ENCODE assay signal across 13 mouse cellular contexts in the genomic region with DNA sequence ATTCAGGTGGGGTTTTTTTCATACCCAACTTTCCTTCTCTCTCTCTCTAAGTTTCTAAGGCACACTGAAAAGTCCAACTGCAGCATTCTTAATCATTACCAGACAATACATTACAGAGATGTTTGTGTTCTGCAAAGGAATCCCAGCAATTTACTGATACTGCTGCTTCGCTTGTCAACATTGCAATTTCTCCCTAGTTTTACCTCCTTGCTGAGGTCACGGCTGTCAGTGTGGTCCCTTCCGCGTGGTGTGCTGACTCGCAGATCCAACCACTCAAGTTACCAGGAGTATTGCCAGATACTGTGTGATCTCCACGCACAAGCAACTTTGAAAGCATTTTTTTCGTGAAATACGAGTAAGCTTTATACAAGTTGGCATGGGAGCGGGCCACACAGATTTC.
DNase-seq lines count a peak whose midpoint lies in the region; ATAC-seq and TF ChIP-seq lines count a peak whose summit lies in the region.
"Had no signal": no experiment of that assay in that cellular context is flagged by ENCODE, and none has a peak within 500 bp of the region (broad histone marks: within the 10 kb centered on the region; RNA-seq: fewer than 3 reads in every experiment).

No protein-coding gene starts in this region.

- ATAC-seq in lung, embryonic 14.5 days (ENCODE audit: insufficient read depth): no peak
- no peak for ATAC-seq in embryonic facial prominence, embryonic 11.5 days (replicated peaks; ENCODE audit: insufficient number of reproducible peaks, low FRiP score, low TSS enrichment, low read depth)
- ATAC-seq in kidney, embryonic 16.5 days (ENCODE audit: low FRiP score, low TSS enrichment): peak; percentile 39; the same call in 1 of the 2 replicates
- ATAC-seq in midbrain, embryonic 14.5 days (ENCODE audit: low FRiP score, low TSS enrichment): no peak
- ATAC-seq in midbrain, postnatal 0 days (ENCODE audit: low FRiP score): no peak
- ATAC-seq in intestine, embryonic 15.5 days: no peak
- ATAC-seq: lung, postnatal 0 days had no signal

- no peaks in the 10 kb centered on the region for H3K36me3 ChIP-seq in lung, embryonic 14.5 days (ENCODE audit: insufficient read depth)
- no peaks in the 10 kb centered on the region for H3K36me3 ChIP-seq in embryonic facial prominence, embryonic 11.5 days (replicated peaks; ENCODE audit: control insufficient read depth, insufficient read depth, low read depth, low read length)
- H3K36me3 ChIP-seq in kidney, embryonic 16.5 days (ENCODE audit: insufficient read depth, low read length): no peaks in the 10 kb centered on the region
- H3K36me3 ChIP-seq in midbrain, embryonic 14.5 days (ENCODE audit: control insufficient read depth, insufficient read depth, low read length): no peaks in the 10 kb centered on the region
- no peaks in the 10 kb centered on the region for H3K36me3 ChIP-seq in midbrain, postnatal 0 days (ENCODE audit: insufficient read depth, low read length)
- no peaks in the 10 kb centered on the region for H3K36me3 ChIP-seq in intestine, embryonic 15.5 days

- WGBS in lung, embryonic 14.5 days: 33% methylated on average over 9 of the region's 9 CpGs
- whole genome bisulfite sequencing in embryonic facial prominence, embryonic 11.5 days: 34% methylated on average over 9 of the region's 9 CpGs
- WGBS in kidney, embryonic 16.5 days: 46% methylated on average over 9 of the region's 9 CpGs
- WGBS in midbrain, embryonic 14.5 days: 86% methylated on average over 9 of the region's 9 CpGs
- 83% methylated on average over 9 of the region's 9 CpGs for WGBS in midbrain, postnatal 0 days
- 38% methylated on average over 9 of the region's 9 CpGs for WGBS in intestine, embryonic 15.5 days

- H3K4me2 ChIP-seq in lung, embryonic 14.5 days: no peak overlapping the region
- H3K4me2 ChIP-seq in embryonic facial prominence, embryonic 11.5 days (ENCODE audit: low read depth, low read length): no peak overlapping the region
- no peak overlapping the region for H3K4me2 ChIP-seq in kidney, embryonic 16.5 days (replicated peaks; ENCODE audit: low read depth, low read length)
- H3K4me2 ChIP-seq in midbrain, embryonic 14.5 days (ENCODE audit: low read length): no peak overlapping the region
- no peak overlapping the region for H3K4me2 ChIP-seq in midbrain, postnatal 0 days (ENCODE audit: low read depth, low read length, poor library complexity, severe bottlenecking)
- H3K4me2 ChIP-seq in intestine, embryonic 15.5 days (replicated peaks): no peak overlapping the region
- H3K4me2 ChIP-seq: liver, embryonic 11.5 days; midbrain, embryonic 11.5 days had no signal

- no peak for TF ChIP-seq CTCF in lung, embryonic 14.5 days (IDR thresholded peaks at IDR 0.05; ENCODE audit: low read depth)
- no peak for TF ChIP-seq CTCF in midbrain, postnatal 0 days (IDR thresholded peaks at IDR 0.05)

- no peak overlapping the region for H3K9ac ChIP-seq in lung, embryonic 14.5 days
- no peak overlapping the region for H3K9ac ChIP-seq in embryonic facial prominence, embryonic 11.5 days (replicated peaks; ENCODE audit: low read length)
- H3K9ac ChIP-seq in kidney, embryonic 16.5 days (replicated peaks; ENCODE audit: low read length): no peak overlapping the region
- no peak overlapping the region for H3K9ac ChIP-seq in midbrain, embryonic 14.5 days (replicated peaks; ENCODE audit: low read length)
- H3K9ac ChIP-seq in midbrain, postnatal 0 days (replicated peaks; ENCODE audit: low read length, poor library complexity, severe bottlenecking): no peak overlapping the region
- no peak overlapping the region for H3K9ac ChIP-seq in intestine, embryonic 15.5 days

- no peaks in the 10 kb centered on the region for H3K27me3 ChIP-seq in lung, embryonic 14.5 days (ENCODE audit: insufficient read depth, low read length)
- H3K27me3 ChIP-seq in embryonic facial prominence, embryonic 11.5 days (ENCODE audit: control insufficient read depth, insufficient read depth, low read length): no peaks in the 10 kb centered on the region
- no peaks in the 10 kb centered on the region for H3K27me3 ChIP-seq in kidney, embryonic 16.5 days (ENCODE audit: insufficient read depth, low read length)
- no peaks in the 10 kb centered on the region for H3K27me3 ChIP-seq in midbrain, embryonic 14.5 days (ENCODE audit: control insufficient read depth, insufficient read depth, low read length)
- no peaks in the 10 kb centered on the region for H3K27me3 ChIP-seq in midbrain, postnatal 0 days (ENCODE audit: insufficient read depth, low read length)
- H3K27me3 ChIP-seq in intestine, embryonic 15.5 days (replicated peaks): no peaks in the 10 kb centered on the region

- DNase-seq in lung, embryonic 14.5 days: peak; percentile 41
- DNase-seq in lung, postnatal 14 days: no peak
- DNase-seq in embryonic facial prominence, embryonic 11.5 days (ENCODE audit: low spot score): peak; percentile 48
- DNase-seq in yolk sac, embryonic 10.5 days (ENCODE audit: low spot score): peak; percentile 73
- no peak for DNase-seq in midbrain, embryonic 14.5 days
- no peak for DNase-seq in midbrain, postnatal 0 days (ENCODE audit: low spot score)
- DNase-seq: cerebellum, postnatal 10 days had no signal

- H3K4me1 ChIP-seq in lung, embryonic 14.5 days (ENCODE audit: insufficient read depth): no peaks in the 10 kb centered on the region
- H3K4me1 ChIP-seq in embryonic facial prominence, embryonic 11.5 days (ENCODE audit: control insufficient read depth, insufficient read depth, low read length): no peaks in the 10 kb centered on the region
- H3K4me1 ChIP-seq in kidney, embryonic 16.5 days (ENCODE audit: insufficient read depth, low read length): no peaks in the 10 kb centered on the region
- H3K4me1 ChIP-seq in midbrain, embryonic 14.5 days (ENCODE audit: control insufficient read depth, insufficient read depth, low read length): no peaks in the 10 kb centered on the region
- no peaks in the 10 kb centered on the region for H3K4me1 ChIP-seq in midbrain, postnatal 0 days (ENCODE audit: insufficient read depth, low read length)
- no peaks in the 10 kb centered on the region for H3K4me1 ChIP-seq in intestine, embryonic 15.5 days (replicated peaks)

- no peak overlapping the region for H3K4me3 ChIP-seq in lung, embryonic 14.5 days (ENCODE audit: low read depth, low read length)
- no peak overlapping the region for H3K4me3 ChIP-seq in embryonic facial prominence, embryonic 11.5 days (ENCODE audit: low read depth, low read length)
- no peak overlapping the region for H3K4me3 ChIP-seq in kidney, embryonic 16.5 days (ENCODE audit: low read length)
- no peak overlapping the region for H3K4me3 ChIP-seq in midbrain, embryonic 14.5 days (replicated peaks; ENCODE audit: low read depth, low read length)
- H3K4me3 ChIP-seq in midbrain, postnatal 0 days (ENCODE audit: low read depth, low read length): no peak overlapping the region
- no peak overlapping the region for H3K4me3 ChIP-seq in intestine, embryonic 15.5 days (replicated peaks)
- H3K4me3 ChIP-seq: erythroblast, embryonic 14.5 days had no signal

- no peaks in the 10 kb centered on the region for H3K9me3 ChIP-seq in lung, embryonic 14.5 days (ENCODE audit: low read depth, low read length)
- H3K9me3 ChIP-seq in embryonic facial prominence, embryonic 11.5 days (replicated peaks; ENCODE audit: control insufficient read depth, low read length): no peaks in the 10 kb centered on the region
- H3K9me3 ChIP-seq in kidney, embryonic 16.5 days (ENCODE audit: low read length): no peaks in the 10 kb centered on the region
- H3K9me3 ChIP-seq in midbrain, embryonic 14.5 days (ENCODE audit: control insufficient read depth, low read length): no peaks in the 10 kb centered on the region
- H3K9me3 ChIP-seq in midbrain, postnatal 0 days (ENCODE audit: low read length): no peaks in the 10 kb centered on the region
- no peaks in the 10 kb centered on the region for H3K9me3 ChIP-seq in intestine, embryonic 15.5 days

- H3K27ac ChIP-seq in lung, embryonic 14.5 days (ENCODE audit: low read depth): no peak overlapping the region
- no peak overlapping the region for H3K27ac ChIP-seq in embryonic facial prominence, embryonic 11.5 days (replicated peaks; ENCODE audit: low read depth, low read length)
- no peak overlapping the region for H3K27ac ChIP-seq in kidney, embryonic 16.5 days (ENCODE audit: low read length)
- no peak overlapping the region for H3K27ac ChIP-seq in midbrain, embryonic 14.5 days (replicated peaks; ENCODE audit: low read depth, low read length)
- H3K27ac ChIP-seq in midbrain, postnatal 0 days (ENCODE audit: low read depth, low read length): no peak overlapping the region
- no peak overlapping the region for H3K27ac ChIP-seq in intestine, embryonic 15.5 days

Comparison
In these comparisons a context has a peak if more than half of its experiments do, and no peak if none do; other contexts are left out.
1. DNase-seq: peak in lung, embryonic 14.5 days (single experiment), embryonic facial prominence, embryonic 11.5 days (single experiment) and yolk sac, embryonic 10.5 days (single experiment); none in lung, postnatal 14 days (single experiment), midbrain, embryonic 14.5 days (single experiment) and midbrain, postnatal 0 days (single experiment).